Mouse (Mus musculus): ENCODE results near the gene Dscaml1. TPM values are rescaled to one million over a fixed set of nuclear protein-coding genes. Genes with fewer than 3 reads are reported as not detected.

Gene Dscaml1
- polyA plus RNA-seq, 1 experiment from 2014 or later, result 0.23 TPM

DNA sequence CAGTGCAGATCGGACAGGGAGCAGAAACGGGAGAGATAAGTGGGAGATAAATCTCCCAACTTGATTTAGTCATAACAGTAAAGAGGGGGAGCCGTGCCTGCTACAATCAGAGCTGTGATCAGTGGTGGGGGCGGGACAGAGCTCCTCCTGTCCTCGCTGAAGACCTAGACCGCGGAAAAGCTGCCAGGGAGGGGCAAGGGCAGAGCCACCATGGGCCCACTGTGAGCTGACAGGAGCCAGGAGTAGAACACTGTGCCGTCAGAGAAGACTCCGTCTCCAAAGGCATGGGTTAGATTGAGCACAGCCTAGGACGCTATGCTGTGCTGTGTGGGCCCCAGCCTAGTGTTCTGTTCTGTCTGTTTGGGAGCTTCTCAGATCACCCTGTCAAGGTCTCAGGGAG, 72.8 kb downstream of the Dscaml1 start:
- no peak for ATAC-seq (replicated peaks; ENCODE audit: insufficient number of reproducible peaks, low FRiP score, low TSS enrichment)
- Histone ChIP-seq H3K9me3 (replicated peaks; ENCODE audit: control insufficient read depth, low read length) (no peaks in the 10 kb centered on the region), H3K9ac (ENCODE audit: low read depth, low read length) (no peak overlapping the region), H3K36me3 (ENCODE audit: control insufficient read depth, insufficient read depth, low read length) (no peaks in the 10 kb centered on the region), H3K4me1 (ENCODE audit: control insufficient read depth, insufficient read depth, low read length) (peaks cover 14% of the 10 kb centered on the region), H3K27ac (ENCODE audit: low read depth, low read length) (no peak overlapping the region), H3K4me2 (no peak overlapping the region), H3K27me3 (ENCODE audit: control insufficient read depth, insufficient read depth, low read length) (peaks cover 3% of the 10 kb centered on the region; the same call in 1 of the 2 replicates), H3K4me3 (ENCODE audit: low read depth, low read length) (no peak overlapping the region)
- 29% methylated on average over 10 of the region's 10 CpGs for WGBS (ENCODE audit: insufficient replicate concordance)

DNA sequence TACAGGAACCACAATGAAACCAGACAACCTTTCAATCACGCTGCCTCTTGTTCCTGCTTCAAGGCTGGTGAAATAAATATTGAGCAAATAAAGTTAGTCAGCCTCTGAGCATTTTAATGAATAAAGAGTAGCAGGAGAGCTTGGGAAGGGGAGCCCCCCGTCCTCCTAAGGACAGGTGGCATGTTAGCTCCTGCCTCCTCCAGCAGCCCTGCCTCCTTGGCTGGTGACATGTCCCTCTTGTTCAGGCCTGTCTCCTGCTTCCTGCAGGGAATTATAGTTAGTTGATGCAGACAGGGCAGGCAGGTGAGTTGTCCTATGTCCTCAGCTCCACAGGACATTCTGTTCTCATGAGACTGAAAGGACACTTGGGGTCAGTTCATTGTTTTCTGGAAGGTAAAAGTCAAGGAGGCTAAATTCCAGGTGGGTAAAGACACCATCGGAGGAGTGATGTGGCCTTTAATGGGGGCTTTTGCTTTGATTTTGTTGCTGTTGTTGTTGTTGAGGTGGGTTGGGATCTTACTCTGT, 73.7 kb downstream of the Dscaml1 start:
- Histone ChIP-seq H3K9ac (ENCODE audit: low read depth, low read length) (no peak overlapping the region), H3K9me3 (replicated peaks; ENCODE audit: control insufficient read depth, low read length) (no peaks in the 10 kb centered on the region), H3K36me3 (ENCODE audit: control insufficient read depth, insufficient read depth, low read length) (no peaks in the 10 kb centered on the region), H3K4me2 (no peak overlapping the region), H3K27ac (ENCODE audit: low read depth, low read length) (no peak overlapping the region), H3K27me3 (ENCODE audit: control insufficient read depth, insufficient read depth, low read length) (peaks cover 3% of the 10 kb centered on the region; the same call in 1 of the 2 replicates), H3K4me1 (ENCODE audit: control insufficient read depth, insufficient read depth, low read length) (peaks cover 20% of the 10 kb centered on the region), H3K4me3 (ENCODE audit: low read depth, low read length) (no peak overlapping the region)
- ATAC-seq (replicated peaks; ENCODE audit: insufficient number of reproducible peaks, low FRiP score, low TSS enrichment), result no peak
- 81% methylated on average over 3 of the region's 3 CpGs for WGBS (ENCODE audit: insufficient replicate concordance)

DNA sequence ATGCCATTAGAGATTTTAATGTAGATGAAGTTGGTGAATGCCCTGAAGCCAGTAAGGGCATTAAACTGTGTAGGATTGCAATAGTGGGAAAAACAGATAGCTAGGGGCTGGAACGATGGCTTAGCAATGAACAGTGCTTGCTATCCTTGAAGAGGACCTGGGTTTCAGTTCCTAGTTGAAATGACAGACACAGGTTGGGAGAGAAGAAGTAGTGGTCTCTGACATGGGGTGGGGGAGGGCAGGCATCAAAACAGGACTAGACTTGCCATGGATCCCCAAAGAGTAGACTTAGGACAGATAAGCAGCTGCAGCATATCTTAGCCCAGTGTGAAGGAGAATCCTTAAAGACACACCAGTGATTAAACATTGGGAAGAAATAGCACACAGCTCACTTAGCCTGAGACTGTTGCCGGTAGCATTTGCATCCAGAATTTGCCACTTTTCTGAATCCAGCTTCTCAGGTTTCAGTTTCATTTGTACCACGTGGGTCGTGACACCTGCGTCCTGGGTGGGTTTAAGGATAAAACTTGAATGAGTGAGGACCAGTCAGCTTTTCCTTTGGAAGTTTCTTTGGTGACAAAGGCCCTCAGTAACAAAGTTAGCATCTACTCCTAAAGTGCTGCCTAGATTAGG, 75.0 kb downstream of the Dscaml1 start:
- Histone ChIP-seq H3K4me2 (no peak overlapping the region), H3K27ac (ENCODE audit: low read depth, low read length) (no peak overlapping the region), H3K9me3 (replicated peaks; ENCODE audit: control insufficient read depth, low read length) (no peaks in the 10 kb centered on the region), H3K4me3 (ENCODE audit: low read depth, low read length) (no peak overlapping the region), H3K4me1 (ENCODE audit: control insufficient read depth, insufficient read depth, low read length) (peaks cover 29% of the 10 kb centered on the region), H3K9ac (ENCODE audit: low read depth, low read length) (no peak overlapping the region; the same call in 1 of the 2 replicates), H3K27me3 (ENCODE audit: control insufficient read depth, insufficient read depth, low read length) (peaks cover 3% of the 10 kb centered on the region; the same call in 1 of the 2 replicates), H3K36me3 (ENCODE audit: control insufficient read depth, insufficient read depth, low read length) (no peaks in the 10 kb centered on the region)
- ATAC-seq (replicated peaks; ENCODE audit: insufficient number of reproducible peaks, low FRiP score, low TSS enrichment), result no peak
- 80% methylated on average over 5 of the region's 5 CpGs for WGBS (ENCODE audit: insufficient replicate concordance)

DNA sequence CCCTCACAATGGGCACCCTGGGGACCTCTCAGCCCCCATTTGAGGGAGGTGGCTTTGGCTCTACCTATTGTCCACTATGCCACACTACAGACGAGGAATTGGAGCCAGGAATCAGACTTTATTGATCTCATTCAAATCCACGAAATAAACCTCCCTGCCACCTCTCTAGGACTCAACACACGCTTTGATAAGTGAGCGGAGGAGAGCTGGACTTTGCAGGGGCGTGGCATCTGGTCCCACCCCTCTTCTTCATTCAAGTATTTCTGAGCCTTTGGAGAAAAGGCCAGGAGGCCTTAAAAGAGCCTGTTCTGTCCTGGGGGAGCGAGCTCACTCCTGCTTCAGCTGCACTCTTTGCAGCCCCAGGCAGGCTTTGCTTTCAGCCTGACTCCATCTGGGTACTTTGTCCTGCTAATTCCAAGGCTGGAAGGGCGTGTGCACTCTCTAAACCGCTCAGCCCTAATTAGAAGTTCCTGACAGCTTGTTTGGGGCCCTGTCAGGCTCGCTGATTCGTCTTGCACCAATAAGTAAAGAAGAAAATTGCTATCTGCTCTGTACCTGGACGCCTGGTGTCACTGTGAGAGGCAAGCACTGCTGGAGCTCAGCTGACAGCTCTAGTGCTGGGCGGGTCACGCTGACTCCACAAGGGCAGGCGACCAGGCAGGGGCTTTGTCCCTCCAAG, 75.7 kb downstream of the Dscaml1 start:
- H3K4me2 ChIP-seq, result no peak overlapping the region
- H3K36me3 ChIP-seq (ENCODE audit: control insufficient read depth, insufficient read depth, low read length), result no peaks in the 10 kb centered on the region
- no peaks in the 10 kb centered on the region for H3K9me3 ChIP-seq (replicated peaks; ENCODE audit: control insufficient read depth, low read length)
- no peak overlapping the region for H3K4me3 ChIP-seq (ENCODE audit: low read depth, low read length)
- ATAC-seq (replicated peaks; ENCODE audit: insufficient number of reproducible peaks, low FRiP score, low TSS enrichment), result no peak
- H3K9ac ChIP-seq (ENCODE audit: low read depth, low read length), result no peak overlapping the region; the same call in 1 of the 2 replicates
- peaks cover 29% of the 10 kb centered on the region for H3K4me1 ChIP-seq (ENCODE audit: control insufficient read depth, insufficient read depth, low read length)
- 17% methylated on average over 14 of the region's 14 CpGs for WGBS (ENCODE audit: insufficient replicate concordance)
- peaks cover 3% of the 10 kb centered on the region; the same call in 1 of the 2 replicates for H3K27me3 ChIP-seq (ENCODE audit: control insufficient read depth, insufficient read depth, low read length)
- H3K27ac ChIP-seq (ENCODE audit: low read depth, low read length), result no peak overlapping the region

DNA sequence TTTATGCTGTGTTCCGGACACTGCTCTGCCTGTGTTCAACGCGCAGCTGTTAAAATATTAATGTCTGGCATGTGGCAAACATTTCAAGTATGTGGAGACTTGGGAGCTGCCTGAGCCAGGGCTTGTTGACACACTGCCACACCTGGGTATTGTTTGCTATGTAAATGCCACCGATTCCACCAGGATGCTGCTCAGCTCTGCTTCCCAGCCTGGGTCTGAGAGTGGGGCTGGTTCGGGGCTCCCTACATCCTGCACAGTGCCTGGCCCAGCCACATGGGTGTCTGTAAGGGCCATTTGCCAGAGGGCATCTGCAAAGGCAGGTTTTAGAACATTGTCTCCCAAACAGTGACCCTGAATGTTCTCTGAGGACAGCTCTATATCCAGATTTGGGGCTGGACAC, 78.5 kb downstream of the Dscaml1 start:
- no peak overlapping the region for H3K27ac ChIP-seq (ENCODE audit: low read depth, low read length)
- WGBS (ENCODE audit: insufficient replicate concordance), result 37% methylated on average over 5 of the region's 5 CpGs
- peaks cover 33% of the 10 kb centered on the region for H3K4me1 ChIP-seq (ENCODE audit: control insufficient read depth, insufficient read depth, low read length)
- no peak for ATAC-seq (replicated peaks; ENCODE audit: insufficient number of reproducible peaks, low FRiP score, low TSS enrichment)
- no peak overlapping the region for H3K4me3 ChIP-seq (ENCODE audit: low read depth, low read length)
- H3K9me3 ChIP-seq (replicated peaks; ENCODE audit: control insufficient read depth, low read length), result no peaks in the 10 kb centered on the region
- no peak overlapping the region for H3K4me2 ChIP-seq
- H3K9ac ChIP-seq (ENCODE audit: low read depth, low read length), result no peak overlapping the region
- H3K36me3 ChIP-seq (ENCODE audit: control insufficient read depth, insufficient read depth, low read length), result no peaks in the 10 kb centered on the region
- peaks cover 3% of the 10 kb centered on the region; the same call in 1 of the 2 replicates for H3K27me3 ChIP-seq (ENCODE audit: control insufficient read depth, insufficient read depth, low read length)

DNA sequence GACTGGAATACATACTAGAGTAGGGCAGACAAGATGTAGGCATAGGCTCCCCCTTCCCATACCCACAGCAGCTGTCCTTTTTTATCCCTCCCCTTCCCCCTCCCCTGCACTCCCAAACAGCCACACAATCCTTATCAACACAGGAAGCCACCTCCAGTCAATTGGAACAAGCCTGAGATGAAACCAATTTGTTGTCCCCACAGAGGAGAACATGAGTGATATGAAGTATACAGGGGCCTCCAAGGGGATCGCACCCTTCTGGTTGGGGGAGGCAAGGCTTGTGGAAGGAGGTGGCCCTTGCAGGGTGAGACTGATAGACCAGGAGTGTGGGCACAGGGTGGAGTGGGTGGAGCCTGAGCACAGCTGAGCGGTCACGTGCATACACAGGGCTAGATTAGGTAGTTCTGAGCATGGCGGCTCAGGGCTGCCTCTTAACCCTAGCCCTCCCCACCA, 79.1 kb downstream of the Dscaml1 start:
- Histone ChIP-seq H3K27ac (ENCODE audit: low read depth, low read length) (no peak overlapping the region), H3K4me1 (ENCODE audit: control insufficient read depth, insufficient read depth, low read length) (peaks cover 33% of the 10 kb centered on the region)
- peak; percentile 81 for ATAC-seq (replicated peaks; ENCODE audit: insufficient number of reproducible peaks, low FRiP score, low TSS enrichment)

DNA sequence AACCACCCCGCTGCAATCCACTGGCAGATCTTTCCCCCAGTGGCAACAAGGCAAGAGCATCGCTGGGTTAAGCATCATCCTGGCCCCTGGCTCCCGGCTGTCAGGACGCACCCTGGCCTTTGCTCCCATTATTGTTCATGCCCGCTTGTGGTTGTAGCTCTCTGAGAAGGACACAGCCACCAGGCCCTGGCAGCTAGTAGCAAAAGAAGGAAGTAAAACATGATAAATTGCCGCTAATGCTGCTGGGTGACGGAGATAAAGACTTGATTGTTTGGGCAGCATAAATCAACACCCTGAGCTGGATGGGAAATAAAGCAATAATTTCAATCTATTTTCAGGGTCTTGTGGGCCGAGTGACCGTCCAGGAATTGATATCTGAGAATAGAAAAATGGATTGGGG, 81.1 kb downstream of the Dscaml1 start:
- Histone ChIP-seq H3K4me3 (ENCODE audit: low read depth, low read length) (no peak overlapping the region), H3K9ac (ENCODE audit: low read depth, low read length) (no peak overlapping the region), H3K27ac (ENCODE audit: low read depth, low read length) (no peak overlapping the region), H3K27me3 (ENCODE audit: control insufficient read depth, insufficient read depth, low read length) (no peaks in the 10 kb centered on the region), H3K4me1 (ENCODE audit: control insufficient read depth, insufficient read depth, low read length) (peaks cover 22% of the 10 kb centered on the region), H3K9me3 (replicated peaks; ENCODE audit: control insufficient read depth, low read length) (no peaks in the 10 kb centered on the region), H3K4me2 (no peak overlapping the region), H3K36me3 (ENCODE audit: control insufficient read depth, insufficient read depth, low read length) (no peaks in the 10 kb centered on the region)
- ATAC-seq (replicated peaks; ENCODE audit: insufficient number of reproducible peaks, low FRiP score, low TSS enrichment), result no peak
- 51% methylated on average over 9 of the region's 9 CpGs for WGBS (ENCODE audit: insufficient replicate concordance)

More for the DNA sequence above, 79.1 kb downstream of the Dscaml1 start:
- no peaks in the 10 kb centered on the region for H3K9me3 ChIP-seq (replicated peaks; ENCODE audit: control insufficient read depth, low read length)
- no peak overlapping the region; the same call in 1 of the 2 replicates for H3K4me2 ChIP-seq
- WGBS (ENCODE audit: insufficient replicate concordance), result 24% methylated on average over 4 of the region's 4 CpGs
- H3K9ac ChIP-seq (ENCODE audit: low read depth, low read length), result no peak overlapping the region
- peaks cover under 1% of the 10 kb centered on the region; the same call in 1 of the 2 replicates for H3K27me3 ChIP-seq (ENCODE audit: control insufficient read depth, insufficient read depth, low read length)
- H3K36me3 ChIP-seq (ENCODE audit: control insufficient read depth, insufficient read depth, low read length), result no peaks in the 10 kb centered on the region
- H3K4me3 ChIP-seq (ENCODE audit: low read depth, low read length), result no peak overlapping the region

DNA sequence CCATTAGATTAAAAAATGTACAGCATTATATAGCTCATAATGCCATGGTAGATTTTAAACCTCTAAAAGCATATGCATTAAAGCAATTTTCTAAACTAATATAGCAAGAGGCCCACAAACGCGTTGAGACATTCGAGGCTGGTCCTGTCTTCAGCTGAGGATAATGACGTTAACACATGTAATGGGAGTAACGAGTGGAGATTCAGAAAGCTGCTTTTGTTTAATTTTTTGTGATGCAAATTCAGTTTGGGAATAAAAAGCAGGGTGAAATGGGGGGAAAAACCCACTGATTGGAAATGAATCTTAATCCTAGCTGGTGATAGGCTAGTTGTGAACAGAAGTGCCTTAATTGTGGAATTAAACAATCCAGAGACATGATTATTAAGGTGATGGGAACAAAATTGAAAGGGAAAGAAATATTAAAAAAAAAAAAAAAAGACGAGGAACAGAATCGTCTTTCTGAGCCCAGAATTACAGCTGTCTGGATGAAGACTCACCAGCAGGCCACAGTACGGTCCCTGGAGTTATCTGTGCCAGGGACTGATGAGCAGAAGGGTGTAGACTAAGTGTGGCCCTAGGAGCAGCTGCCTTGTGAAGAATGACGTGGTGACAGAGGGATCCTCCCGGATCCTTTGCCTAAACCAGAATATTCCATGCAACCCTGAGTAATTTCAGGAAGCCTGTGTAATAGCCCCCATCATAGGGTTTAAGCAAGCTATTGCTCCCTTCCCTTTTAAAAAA, 84.5 kb downstream of the Dscaml1 start:
- ATAC-seq (replicated peaks; ENCODE audit: insufficient number of reproducible peaks, low FRiP score, low TSS enrichment), result no peak
- H3K4me3 ChIP-seq (ENCODE audit: low read depth, low read length), result no peak overlapping the region

More for the DNA sequence above, 84.5 kb downstream of the Dscaml1 start:
- H3K9ac ChIP-seq (ENCODE audit: low read depth, low read length), result no peak overlapping the region
- H3K27ac ChIP-seq (ENCODE audit: low read depth, low read length), result no peak overlapping the region
- no peaks in the 10 kb centered on the region for H3K27me3 ChIP-seq (ENCODE audit: control insufficient read depth, insufficient read depth, low read length)
- H3K36me3 ChIP-seq (ENCODE audit: control insufficient read depth, insufficient read depth, low read length), result no peaks in the 10 kb centered on the region
- no peak overlapping the region for H3K4me2 ChIP-seq
- 76% methylated on average over 10 of the region's 10 CpGs for WGBS (ENCODE audit: insufficient replicate concordance)
- no peaks in the 10 kb centered on the region for H3K9me3 ChIP-seq (replicated peaks; ENCODE audit: control insufficient read depth, low read length)
- peaks cover 5% of the 10 kb centered on the region; the same call in 1 of the 2 replicates for H3K4me1 ChIP-seq (ENCODE audit: control insufficient read depth, insufficient read depth, low read length)

Measured in heart, embryonic 11.5 days (tissue).